In the genomic region with DNA sequence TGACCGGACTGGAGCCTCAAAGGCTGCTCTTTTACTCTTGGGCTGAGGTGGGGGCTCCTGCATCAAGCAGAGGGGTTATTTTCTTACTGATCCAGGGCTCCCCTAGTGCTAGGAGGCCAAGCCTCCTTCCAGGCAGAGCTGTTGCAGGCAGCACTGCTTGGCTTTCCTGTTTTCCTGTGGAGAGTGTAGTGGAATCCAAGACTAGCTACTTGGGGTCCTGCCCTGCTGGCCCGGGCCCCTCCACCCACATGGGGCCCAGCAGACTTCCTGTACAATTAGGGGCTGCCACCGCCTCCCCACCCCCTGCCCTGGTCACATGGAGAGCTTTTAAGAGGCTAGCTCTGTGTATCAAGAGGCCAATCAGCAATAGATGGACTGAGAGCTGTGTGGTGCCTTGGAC, we compare ENCODE assay signal across 10 mouse cellular contexts. TPM values are rescaled to one million over a fixed set of nuclear protein-coding genes. Genes with fewer than 3 reads are reported as not detected.
A peak's percentile ranks its signal among the peaks of the same experiment; 100 is the strongest.
DNase-seq lines count a peak whose midpoint lies in the region; ATAC-seq lines count a peak whose summit lies in the region.
"Had no signal": no experiment of that assay in that cellular context is flagged by ENCODE, and none has a peak within 500 bp of the region (broad histone marks: within the 10 kb centered on the region; RNA-seq: fewer than 3 reads in every experiment).

No protein-coding gene starts in this region.

- H3K4me3 ChIP-seq in heart, embryonic 12.5 days = no peak overlapping the region
- H3K4me3 ChIP-seq in midbrain, embryonic 11.5 days (ENCODE audit: low read depth, low read length) = no peak overlapping the region
- H3K4me3 ChIP-seq in midbrain, embryonic 14.5 days (replicated peaks; ENCODE audit: low read depth, low read length) = no peak overlapping the region
- no peak overlapping the region for H3K4me3 ChIP-seq in intestine, embryonic 16.5 days (ENCODE audit: low read length)
- no peak overlapping the region for H3K4me3 ChIP-seq in stomach, embryonic 16.5 days (replicated peaks; ENCODE audit: low read length)

- no peak for DNase-seq in heart, postnatal 14 days
- no peak for DNase-seq in midbrain, embryonic 11.5 days (ENCODE audit: low spot score, missing footprints)
- DNase-seq in midbrain, embryonic 14.5 days = no peak
- DNase-seq: right cerebral cortex, postnatal 25 days; thymus, adult 2 months had no signal

- ATAC-seq in heart, embryonic 12.5 days (ENCODE audit: insufficient number of reproducible peaks, low FRiP score) = 0 out of 2 replicates have a peak, but pooled peaks have one; percentile 22
- ATAC-seq in midbrain, embryonic 11.5 days (ENCODE audit: low FRiP score) = no peak
- no peak for ATAC-seq in midbrain, embryonic 14.5 days (ENCODE audit: low FRiP score, low TSS enrichment)
- 0 out of 2 replicates have a peak, but pooled peaks have one; percentile 5 for ATAC-seq in intestine, embryonic 16.5 days
- no peak for ATAC-seq in stomach, embryonic 16.5 days (ENCODE audit: insufficient read depth, low FRiP score)
- ATAC-seq in erythroid progenitor cell, adult 5-6 weeks (replicated peaks; ENCODE audit: low FRiP score, poor library complexity, severe bottlenecking) = no peak
- ATAC-seq in inflammation-experienced regulatory T-cells, adult 6 months = no peak

- no peaks in the 10 kb centered on the region for H3K9me3 ChIP-seq in heart, embryonic 12.5 days (replicated peaks)
- H3K9me3 ChIP-seq in midbrain, embryonic 11.5 days (ENCODE audit: control insufficient read depth, low read length) = no peaks in the 10 kb centered on the region
- H3K9me3 ChIP-seq in midbrain, embryonic 14.5 days (ENCODE audit: control insufficient read depth, low read length) = no peaks in the 10 kb centered on the region
- H3K9me3 ChIP-seq in intestine, embryonic 16.5 days (ENCODE audit: control insufficient read depth, low read length) = no peaks in the 10 kb centered on the region
- no peaks in the 10 kb centered on the region for H3K9me3 ChIP-seq in stomach, embryonic 16.5 days (replicated peaks; ENCODE audit: control insufficient read depth, low read length)

- peak overlapping the region; percentile 67 for H3K9ac ChIP-seq in heart, embryonic 12.5 days
- H3K9ac ChIP-seq in midbrain, embryonic 11.5 days (ENCODE audit: low read length) = 0 out of 2 replicates have a peak overlapping the region, but pooled peaks have one; percentile 4
- no peak overlapping the region for H3K9ac ChIP-seq in midbrain, embryonic 14.5 days (replicated peaks; ENCODE audit: low read length)
- H3K9ac ChIP-seq in intestine, embryonic 16.5 days (ENCODE audit: low read depth, low read length) = 0 out of 2 replicates have a peak overlapping the region, but pooled peaks have one; percentile 45
- H3K9ac ChIP-seq in stomach, embryonic 16.5 days (ENCODE audit: low read length) = peak overlapping the region; percentile 65

- peaks cover 19% of the 10 kb centered on the region for H3K36me3 ChIP-seq in heart, embryonic 12.5 days
- no peaks in the 10 kb centered on the region for H3K36me3 ChIP-seq in midbrain, embryonic 11.5 days (ENCODE audit: control insufficient read depth, insufficient read depth, low read length)
- no peaks in the 10 kb centered on the region for H3K36me3 ChIP-seq in midbrain, embryonic 14.5 days (ENCODE audit: control insufficient read depth, insufficient read depth, low read length)
- H3K36me3 ChIP-seq in intestine, embryonic 16.5 days (ENCODE audit: control insufficient read depth, insufficient read depth, low read length) = 0 out of 2 replicates have a peak, but pooled peaks cover 2% of the 10 kb centered on the region
- no peaks in the 10 kb centered on the region; the same call in 1 of the 2 replicates for H3K36me3 ChIP-seq in stomach, embryonic 16.5 days (ENCODE audit: control insufficient read depth, insufficient read depth, low read length)

- WGBS in heart, embryonic 12.5 days = 11% methylated on average over 3 of the region's 3 CpGs
- WGBS in midbrain, embryonic 11.5 days = 50% methylated on average over 3 of the region's 3 CpGs
- WGBS in midbrain, embryonic 14.5 days = 61% methylated on average over 3 of the region's 3 CpGs
- 27% methylated on average over 3 of the region's 3 CpGs for WGBS in intestine, embryonic 16.5 days
- WGBS in stomach, embryonic 16.5 days = 29% methylated on average over 3 of the region's 3 CpGs

- peak overlapping the region; percentile 50 for H3K4me2 ChIP-seq in heart, embryonic 12.5 days
- no peak overlapping the region for H3K4me2 ChIP-seq in midbrain, embryonic 11.5 days
- H3K4me2 ChIP-seq in midbrain, embryonic 14.5 days (ENCODE audit: low read length) = no peak overlapping the region
- H3K4me2 ChIP-seq in intestine, embryonic 16.5 days (ENCODE audit: low read depth, low read length) = no peak overlapping the region
- H3K4me2 ChIP-seq in stomach, embryonic 16.5 days (ENCODE audit: low read depth, low read length) = 0 out of 2 replicates have a peak overlapping the region, but pooled peaks have one; percentile 6

- peak overlapping the region; percentile 96 for H3K27ac ChIP-seq in heart, embryonic 12.5 days (ENCODE audit: poor library complexity, severe bottlenecking)
- no peak overlapping the region; the same call in 1 of the 2 replicates for H3K27ac ChIP-seq in midbrain, embryonic 11.5 days (ENCODE audit: low read depth, low read length)
- H3K27ac ChIP-seq in midbrain, embryonic 14.5 days (replicated peaks; ENCODE audit: low read depth, low read length) = no peak overlapping the region
- H3K27ac ChIP-seq in intestine, embryonic 16.5 days (ENCODE audit: low read length) = peak overlapping the region; percentile 80
- H3K27ac ChIP-seq in stomach, embryonic 16.5 days (ENCODE audit: low read length) = peak overlapping the region; percentile 86

- H3K27me3 ChIP-seq in heart, embryonic 12.5 days (replicated peaks) = no peaks in the 10 kb centered on the region
- H3K27me3 ChIP-seq in midbrain, embryonic 11.5 days (ENCODE audit: control insufficient read depth, insufficient read depth, low read length) = no peaks in the 10 kb centered on the region
- H3K27me3 ChIP-seq in midbrain, embryonic 14.5 days (ENCODE audit: control insufficient read depth, insufficient read depth, low read length) = no peaks in the 10 kb centered on the region
- H3K27me3 ChIP-seq in intestine, embryonic 16.5 days (replicated peaks; ENCODE audit: control insufficient read depth, insufficient read depth, low read length) = no peaks in the 10 kb centered on the region
- no peaks in the 10 kb centered on the region for H3K27me3 ChIP-seq in stomach, embryonic 16.5 days (ENCODE audit: control insufficient read depth, insufficient read depth, low read length)

- intact Hi-C loops in heart, postnatal 14 days (cut with DNase I) = no loop called here

- H3K4me1 ChIP-seq in heart, embryonic 12.5 days (replicated peaks) = peaks cover 84% of the 10 kb centered on the region
- H3K4me1 ChIP-seq in midbrain, embryonic 11.5 days (ENCODE audit: control insufficient read depth, insufficient read depth, low read length) = peaks cover 7% of the 10 kb centered on the region
- no peaks in the 10 kb centered on the region for H3K4me1 ChIP-seq in midbrain, embryonic 14.5 days (ENCODE audit: control insufficient read depth, insufficient read depth, low read length)
- H3K4me1 ChIP-seq in intestine, embryonic 16.5 days (ENCODE audit: control insufficient read depth, insufficient read depth, low read length) = peaks cover 54% of the 10 kb centered on the region
- peaks cover 48% of the 10 kb centered on the region for H3K4me1 ChIP-seq in stomach, embryonic 16.5 days (ENCODE audit: control insufficient read depth, insufficient read depth, low read length)

RNA-seq across cellular contexts. Expression of a gene that starts 12.6 kb away (rescaled TPM):
- 62.0 and 64.4 TPM in 2 replicates for polyA plus RNA-seq in heart, embryonic 12.5 days (2016; fragmentation: Nextera tagmentation; extraction: Ambion mirVana)
- total RNA-seq in heart, postnatal 14 days (2021) = 10 to 100 TPM; 31.2 to 33.4 TPM
- 10.3 and 10.6 TPM in 2 replicates for polyA plus RNA-seq in midbrain, embryonic 11.5 days (2014; fragmentation: Nextera tagmentation; extraction: Ambion mirVana)
- polyA plus RNA-seq in midbrain, embryonic 14.5 days (2014; fragmentation: Nextera tagmentation; extraction: Ambion mirVana) = 13.6 and 19.8 TPM in 2 replicates
- 35.4 and 37.8 TPM in 2 replicates for polyA plus RNA-seq in intestine, embryonic 16.5 days (2015; fragmentation: Nextera tagmentation; extraction: Ambion mirVana)
- polyA plus RNA-seq in stomach, embryonic 16.5 days (2015; fragmentation: Nextera tagmentation; extraction: Ambion mirVana) = 108 and 139 TPM in 2 replicates
- 2.2 and 8.8 TPM in 2 replicates for total RNA-seq in erythroid progenitor cell, adult 5-6 weeks (2015; ENCODE audit: low replicate concordance)
- total RNA-seq in erythroid progenitor cell, adult 5-6 weeks (2017; ENCODE audit: low replicate concordance) = 5.0 and 11.5 TPM in 2 replicates
- polyA plus RNA-seq in inflammation-experienced regulatory T-cells, adult 6 months (2017; shearing (Covaris generic)) = 1 to 10 TPM in 1 of 3 experiments, under 1 TPM in 2; 0.15 to 3.2 (median 0.90) TPM

RNA-seq across cellular contexts. Expression of a gene that starts 41.5 kb away (rescaled TPM):
- 30.8 and 31.1 TPM in 2 replicates for polyA plus RNA-seq in heart, embryonic 12.5 days (2016; fragmentation: Nextera tagmentation; extraction: Ambion mirVana)
- total RNA-seq in heart, postnatal 14 days (2021) = 10 to 100 TPM; 19.5 to 22.7 TPM
- 51.4 and 53.8 TPM in 2 replicates for polyA plus RNA-seq in midbrain, embryonic 11.5 days (2014; fragmentation: Nextera tagmentation; extraction: Ambion mirVana)
- polyA plus RNA-seq in midbrain, embryonic 14.5 days (2014; fragmentation: Nextera tagmentation; extraction: Ambion mirVana) = 240 and 245 TPM in 2 replicates
- 18.1 TPM in 2 replicates for polyA plus RNA-seq in intestine, embryonic 16.5 days (2015; fragmentation: Nextera tagmentation; extraction: Ambion mirVana)
- 20.8 and 23.2 TPM in 2 replicates for polyA plus RNA-seq in stomach, embryonic 16.5 days (2015; fragmentation: Nextera tagmentation; extraction: Ambion mirVana)
- total RNA-seq in erythroid progenitor cell, adult 5-6 weeks (2015; ENCODE audit: low replicate concordance) = 0.84 and 1.4 TPM in 2 replicates
- 0.61 and 4.0 TPM in 2 replicates for total RNA-seq in erythroid progenitor cell, adult 5-6 weeks (2017; ENCODE audit: low replicate concordance)
- polyA plus RNA-seq in inflammation-experienced regulatory T-cells, adult 6 months (2017; shearing (Covaris generic)) = 1 to 10 TPM; 2.3 to 6.1 (median 5.0) TPM

Comparison
In these comparisons a context has a peak if more than half of its experiments do, and no peak if none do; other contexts are left out.
1. ATAC-seq: peak in heart, embryonic 12.5 days (single experiment) and intestine, embryonic 16.5 days (single experiment); none in midbrain, embryonic 11.5 days (single experiment), midbrain, embryonic 14.5 days (single experiment), stomach, embryonic 16.5 days (single experiment), erythroid progenitor cell, adult 5-6 weeks (single experiment) and inflammation-experienced regulatory T-cells, adult 6 months (single experiment).
2. H3K27ac ChIP-seq: peak in heart, embryonic 12.5 days (single experiment), intestine, embryonic 16.5 days (single experiment) and stomach, embryonic 16.5 days (single experiment); none in midbrain, embryonic 11.5 days (single experiment) and midbrain, embryonic 14.5 days (single experiment).
3. H3K4me2 ChIP-seq: peak in heart, embryonic 12.5 days (single experiment) and stomach, embryonic 16.5 days (single experiment); none in midbrain, embryonic 11.5 days (single experiment), midbrain, embryonic 14.5 days (single experiment) and intestine, embryonic 16.5 days (single experiment).